Mouse (Mus musculus): ENCODE measurements around the gene Olfr1537. TPM values are rescaled to one million over a fixed set of nuclear protein-coding genes. Genes with fewer than 3 reads are reported as not detected.

The Olfr1537 gene
- not detected for polyA plus RNA-seq (2014; fragmentation: Illumina TruSeq; extraction: RNeasy Lipid Tissue Mini Kit (QIAGEN cat#74804); ENCODE audit: low replicate concordance)

GRCm38 (mm10) chr9:39249894-39250293, at the start of gene Olfr1537:
Olfr1537 (minus strand) TSS chr9:39249994.

GRCm38 (mm10) chr9:39276718-39277117, 26.9 kb upstream of the Olfr1537 start, which contains the start of gene Olfr945:
Olfr945 (minus strand) TSS chr9:39276818.

GRCm38 (mm10) chr9:39201620-39202019, 48.2 kb downstream of the Olfr1537 start, which contains the start of gene Olfr944:
Olfr944 (plus strand) TSS chr9:39201920.

Other genes with a start within 250 kb of the Olfr1537 start
- not detected for gene Olfr146, start 226.6 kb downstream of the Olfr1537 start, polyA plus RNA-seq (2014; fragmentation: Illumina TruSeq; extraction: RNeasy Lipid Tissue Mini Kit (QIAGEN cat#74804); ENCODE audit: low replicate concordance)
- gene Olfr937, start 185.0 kb downstream of the Olfr1537 start, polyA plus RNA-seq (2014; fragmentation: Illumina TruSeq; extraction: RNeasy Lipid Tissue Mini Kit (QIAGEN cat#74804); ENCODE audit: low replicate concordance): not detected
- not detected for gene Olfr938, start 171.1 kb downstream of the Olfr1537 start, polyA plus RNA-seq (2014; fragmentation: Illumina TruSeq; extraction: RNeasy Lipid Tissue Mini Kit (QIAGEN cat#74804); ENCODE audit: low replicate concordance)
- not detected for gene Olfr27, start 121.9 kb downstream of the Olfr1537 start, polyA plus RNA-seq (2014; fragmentation: Illumina TruSeq; extraction: RNeasy Lipid Tissue Mini Kit (QIAGEN cat#74804); ENCODE audit: low replicate concordance)
- not detected for gene Olfr943, start 83.7 kb downstream of the Olfr1537 start, polyA plus RNA-seq (2014; fragmentation: Illumina TruSeq; extraction: RNeasy Lipid Tissue Mini Kit (QIAGEN cat#74804); ENCODE audit: low replicate concordance)
- not detected for gene Olfr944, start 48.1 kb downstream of the Olfr1537 start, polyA plus RNA-seq (2014; fragmentation: Illumina TruSeq; extraction: RNeasy Lipid Tissue Mini Kit (QIAGEN cat#74804); ENCODE audit: low replicate concordance)
- not detected for gene Olfr945, start 26.8 kb upstream of the Olfr1537 start, polyA plus RNA-seq (2014; fragmentation: Illumina TruSeq; extraction: RNeasy Lipid Tissue Mini Kit (QIAGEN cat#74804); ENCODE audit: low replicate concordance)
- not detected for gene Olfr948, start 76.1 kb upstream of the Olfr1537 start, polyA plus RNA-seq (2014; fragmentation: Illumina TruSeq; extraction: RNeasy Lipid Tissue Mini Kit (QIAGEN cat#74804); ENCODE audit: low replicate concordance)
- gene Olfr951, start 137.4 kb upstream of the Olfr1537 start, polyA plus RNA-seq (2014; fragmentation: Illumina TruSeq; extraction: RNeasy Lipid Tissue Mini Kit (QIAGEN cat#74804); ENCODE audit: low replicate concordance): not detected
- not detected for gene Olfr952, start 177.2 kb upstream of the Olfr1537 start, polyA plus RNA-seq (2014; fragmentation: Illumina TruSeq; extraction: RNeasy Lipid Tissue Mini Kit (QIAGEN cat#74804); ENCODE audit: low replicate concordance)
- gene Olfr954, start 206.7 kb upstream of the Olfr1537 start, polyA plus RNA-seq (2014; fragmentation: Illumina TruSeq; extraction: RNeasy Lipid Tissue Mini Kit (QIAGEN cat#74804); ENCODE audit: low replicate concordance): not detected
- gene Olfr955, start 221.9 kb upstream of the Olfr1537 start, polyA plus RNA-seq (2014; fragmentation: Illumina TruSeq; extraction: RNeasy Lipid Tissue Mini Kit (QIAGEN cat#74804); ENCODE audit: low replicate concordance): not detected
- gene Olfr44, start 244.0 kb upstream of the Olfr1537 start, polyA plus RNA-seq (2014; fragmentation: Illumina TruSeq; extraction: RNeasy Lipid Tissue Mini Kit (QIAGEN cat#74804); ENCODE audit: low replicate concordance): not detected